Mouse (Mus musculus) neural tube, embryonic 15.5 days (tissue): ENCODE measurements around the gene Abca13. TPM values are rescaled to one million over a fixed set of nuclear protein-coding genes. Genes with fewer than 3 reads are reported as not detected.
"Not testable (repeated sequence)": the region's sequence is repeated elsewhere in the genome, so short reads cannot be mapped to it uniquely, and the experiment has no call there.

ENCODE experiments used
- ATAC-seq: fragments of 200-750 bp; cut with Nextera tagmentation; 2 replicates; pipeline ENCODE4 v1.8.0; 2017; ENCODE audit warnings: mild to moderate bottlenecking, moderate TSS enrichment, moderate library complexity; ENCODE audit not compliant: low FRiP score
- H3K27ac ChIP-seq: fragments of 300-500 bp; sonication (generic); replicated peaks from 2 replicates; pipeline ENCODE4 v1.5.1; 2015; ENCODE audit warnings: mild to moderate bottlenecking, inconsistent platforms
- H3K27me3 ChIP-seq: fragments of 300-500 bp; sonication (generic); replicated peaks from 2 replicates; pipeline ENCODE4 v1.6.1; 2015; ENCODE audit warnings: inconsistent platforms
- H3K36me3 ChIP-seq: fragments of 300-500 bp; sonication (generic); 2 replicates; pipeline ENCODE4 v1.6.1; 2015; ENCODE audit warnings: inconsistent platforms
- H3K4me1 ChIP-seq: fragments of 300-500 bp; sonication (generic); 2 replicates; pipeline ENCODE4 v1.6.1; 2015; ENCODE audit warnings: inconsistent platforms
- H3K4me2 ChIP-seq: fragments of 300-500 bp; sonication (generic); 2 replicates; pipeline ENCODE4 v1.6.1; 2015; ENCODE audit warnings: inconsistent platforms, mild to moderate bottlenecking, moderate library complexity
- H3K4me3 ChIP-seq: fragments of 300-500 bp; sonication (generic); replicated peaks from 2 replicates; pipeline ENCODE4 v1.5.1; 2015; ENCODE audit warnings: mild to moderate bottlenecking, inconsistent platforms
- H3K9ac ChIP-seq: fragments of 300-500 bp; sonication (generic); replicated peaks from 2 replicates; pipeline ENCODE4 v1.6.1; 2015; ENCODE audit warnings: mild to moderate bottlenecking, inconsistent platforms
- H3K9me3 ChIP-seq: fragments of 300-500 bp; sonication (generic); replicated peaks from 2 replicates; pipeline ENCODE4 v1.6.1; 2016; ENCODE audit warnings: inconsistent platforms
- WGBS: fragments of 180-500 bp; shearing (Covaris S2); methylation state at CpG from one replicate; pipeline ENCODE4 v1.1.7; 2015; ENCODE audit warnings: mixed read lengths; 5-methylcytosine and 5-hydroxymethylcytosine counted together
- polyA plus RNA-seq: library from polyadenylated mRNA; unstranded; fragments of >200 nt; fragmentation: Nextera tagmentation; extraction: Ambion mirVana; gene quantifications from 2 replicates; pipeline ENCODE4 v1.2.1, GENCODE M21; 2015

Abca13 gene
- 0.01 TPM in 2 replicates for polyA plus RNA-seq

GRCm38 (mm10) chr11:9191555-9192131 is at the start of gene Abca13:
Gene Abca13, plus strand, starts transcription at chr11:9191942.
- Histone ChIP-seq H3K4me1 (no peaks in the 10 kb centered on the region), H3K9me3 (no peaks in the 10 kb centered on the region), H3K27ac (no peak within 1 kb of the TSS), H3K4me3 (no peak within 1 kb of the TSS), H3K36me3 (no peaks in the 10 kb centered on the region), H3K9ac (no peak within 1 kb of the TSS), H3K27me3 (no peaks in the 10 kb centered on the region), H3K4me2 (no peak within 1 kb of the TSS)
- ATAC-seq, result no peak
- WGBS, result 50% methylated on average over 12 of the region's 12 CpGs

GRCm38 (mm10) chr11:9145113-9145512 is 46.6 kb upstream of the Abca13 start:
- H3K4me2 ChIP-seq, result no peak overlapping the region
- H3K4me3 ChIP-seq, result no peak overlapping the region
- H3K4me1 ChIP-seq, result no peaks in the 10 kb centered on the region
- no peak overlapping the region for H3K27ac ChIP-seq
- no peak overlapping the region for H3K9ac ChIP-seq
- H3K27me3 ChIP-seq, result no peaks in the 10 kb centered on the region
- no peaks in the 10 kb centered on the region for H3K36me3 ChIP-seq
- no peaks in the 10 kb centered on the region for H3K9me3 ChIP-seq
- WGBS, result 93% methylated on average over 2 of the region's 2 CpGs
- ATAC-seq, result no peak

GRCm38 (mm10) chr11:9146115-9146514 is 45.6 kb upstream of the Abca13 start:
- H3K36me3 ChIP-seq, result no peaks in the 10 kb centered on the region
- no peak for ATAC-seq
- no peaks in the 10 kb centered on the region for H3K9me3 ChIP-seq
- no peak overlapping the region for H3K27ac ChIP-seq
- no peak overlapping the region for H3K4me2 ChIP-seq
- H3K27me3 ChIP-seq, result no peaks in the 10 kb centered on the region
- no peak overlapping the region for H3K9ac ChIP-seq
- WGBS, result 91% methylated on average over 4 of the region's 4 CpGs
- H3K4me1 ChIP-seq, result no peaks in the 10 kb centered on the region
- H3K4me3 ChIP-seq, result no peak overlapping the region

GRCm38 (mm10) chr11:9146683-9147082 is 45.1 kb upstream of the Abca13 start:
- no peak for ATAC-seq
- no peak overlapping the region for H3K27ac ChIP-seq
- H3K4me2 ChIP-seq, result no peak overlapping the region
- no peaks in the 10 kb centered on the region for H3K27me3 ChIP-seq
- H3K9me3 ChIP-seq, result no peaks in the 10 kb centered on the region
- no peak overlapping the region for H3K9ac ChIP-seq
- no peak overlapping the region for H3K4me3 ChIP-seq
- 85% methylated on average over 1 of the region's 1 CpGs for WGBS
- no peaks in the 10 kb centered on the region for H3K4me1 ChIP-seq
- H3K36me3 ChIP-seq, result no peaks in the 10 kb centered on the region

- no peaks in the 10 kb centered on the region for H3K27me3 ChIP-seq
- 85% methylated on average over 2 of the region's 2 CpGs for WGBS
- H3K4me3 ChIP-seq, result no peak overlapping the region
- no peaks in the 10 kb centered on the region for H3K4me1 ChIP-seq
- H3K27ac ChIP-seq, result no peak overlapping the region
- no peaks in the 10 kb centered on the region for H3K9me3 ChIP-seq
- H3K36me3 ChIP-seq, result no peaks in the 10 kb centered on the region
- no peak for ATAC-seq
- no peak overlapping the region for H3K9ac ChIP-seq
- H3K4me2 ChIP-seq, result no peak overlapping the region
These were observed 43.5 kb upstream of the Abca13 start for GRCm38 (mm10) chr11:9148206-9148605.

- not testable (repeated sequence) for H3K4me2 ChIP-seq, H3K4me1 ChIP-seq, H3K27me3 ChIP-seq, H3K36me3 ChIP-seq, H3K4me3 ChIP-seq, H3K9me3 ChIP-seq, H3K9ac ChIP-seq, ATAC-seq, H3K27ac ChIP-seq
- WGBS, result 87% methylated on average over 25 of the region's 25 CpGs
These were observed 41.3 kb upstream of the Abca13 start for GRCm38 (mm10) chr11:9150403-9150802.

GRCm38 (mm10) chr11:9159953-9160352 is 31.8 kb upstream of the Abca13 start:
- WGBS, result 69% methylated on average over 3 of the region's 3 CpGs
- Histone ChIP-seq H3K27me3 (no peaks in the 10 kb centered on the region), H3K4me1 (no peaks in the 10 kb centered on the region), H3K36me3 (no peaks in the 10 kb centered on the region), H3K4me2 (no peak overlapping the region), H3K9me3 (no peaks in the 10 kb centered on the region), H3K4me3 (no peak overlapping the region), H3K27ac (no peak overlapping the region), H3K9ac (no peak overlapping the region)
- no peak for ATAC-seq

GRCm38 (mm10) chr11:9167331-9167730 is 24.4 kb upstream of the Abca13 start:
- H3K4me3 ChIP-seq, result no peak overlapping the region
- 85% methylated on average over 2 of the region's 2 CpGs for WGBS
- H3K27ac ChIP-seq, result no peak overlapping the region
- no peak overlapping the region for H3K4me2 ChIP-seq
- ATAC-seq, result no peak
- H3K9me3 ChIP-seq, result no peaks in the 10 kb centered on the region
- no peak overlapping the region for H3K9ac ChIP-seq
- H3K36me3 ChIP-seq, result no peaks in the 10 kb centered on the region
- H3K4me1 ChIP-seq, result no peaks in the 10 kb centered on the region
- H3K27me3 ChIP-seq, result no peaks in the 10 kb centered on the region

GRCm38 (mm10) chr11:9181477-9181876 is 10.3 kb upstream of the Abca13 start:
- Histone ChIP-seq H3K4me1 (no peaks in the 10 kb centered on the region), H3K36me3 (no peaks in the 10 kb centered on the region), H3K9me3 (no peaks in the 10 kb centered on the region), H3K4me3 (no peak overlapping the region), H3K27me3 (no peaks in the 10 kb centered on the region), H3K9ac (no peak overlapping the region), H3K27ac (no peak overlapping the region), H3K4me2 (no peak overlapping the region)
- no peak for ATAC-seq
- 94% methylated on average over 1 of the region's 1 CpGs for WGBS

GRCm38 (mm10) chr11:9189471-9189870 is 2.3 kb upstream of the Abca13 start:
- not testable (repeated sequence) for H3K9ac ChIP-seq, H3K36me3 ChIP-seq, H3K9me3 ChIP-seq, H3K4me1 ChIP-seq, H3K27ac ChIP-seq, H3K4me2 ChIP-seq, H3K4me3 ChIP-seq, ATAC-seq, H3K27me3 ChIP-seq

- H3K27ac ChIP-seq, result no peak overlapping the region
- H3K4me1 ChIP-seq, result no peaks in the 10 kb centered on the region
- no peak overlapping the region for H3K4me2 ChIP-seq
- no peak overlapping the region for H3K4me3 ChIP-seq
- no peaks in the 10 kb centered on the region for H3K9me3 ChIP-seq
- 61% methylated on average over 10 of the region's 11 CpGs for WGBS
- ATAC-seq, result no peak; the same call in 1 of the 2 replicates
- H3K27me3 ChIP-seq, result no peaks in the 10 kb centered on the region
- H3K9ac ChIP-seq, result no peak overlapping the region
- H3K36me3 ChIP-seq, result no peaks in the 10 kb centered on the region
These were observed 779 bp upstream of the Abca13 start for GRCm38 (mm10) chr11:9190772-9191554.

- H3K27me3 ChIP-seq, result no peaks in the 10 kb centered on the region
- H3K9me3 ChIP-seq, result no peaks in the 10 kb centered on the region
- H3K36me3 ChIP-seq, result no peaks in the 10 kb centered on the region
- no peak overlapping the region for H3K4me3 ChIP-seq
- no peaks in the 10 kb centered on the region for H3K4me1 ChIP-seq
- no peak overlapping the region for H3K9ac ChIP-seq
- WGBS, result 97% methylated on average over 3 of the region's 3 CpGs
- no peak overlapping the region for H3K4me2 ChIP-seq
- no peak for ATAC-seq
- H3K27ac ChIP-seq, result no peak overlapping the region
These were observed 3.1 kb downstream of the Abca13 start for GRCm38 (mm10) chr11:9194861-9195260.
